12 mouse cellular contexts compared by ENCODE assay signal in genomic region chr12:102521777-102522319, GRCm38 (mm10). TPM values are rescaled to one million over a fixed set of nuclear protein-coding genes. Genes with fewer than 3 reads are reported as not detected.
A peak's percentile ranks its signal among the peaks of the same experiment; 100 is the strongest.
DNase-seq lines count a peak whose midpoint lies in the region; ATAC-seq lines count a peak whose summit lies in the region.
"Had no signal": no experiment of that assay in that cellular context is flagged by ENCODE, and none has a peak within 500 bp of the region (broad histone marks: within the 10 kb centered on the region; RNA-seq: fewer than 3 reads in every experiment).

No protein-coding gene starts in this region.

- no peak for ATAC-seq in hindbrain, embryonic 13.5 days (ENCODE audit: low FRiP score)
- ATAC-seq in hindbrain, embryonic 14.5 days (ENCODE audit: low FRiP score): no peak
- peak; percentile 69 for ATAC-seq in lung, embryonic 16.5 days (ENCODE audit: low read depth)
- ATAC-seq: Patski had no signal

- H3K36me3 ChIP-seq in hindbrain, embryonic 13.5 days: no peaks in the 10 kb centered on the region
- H3K36me3 ChIP-seq in hindbrain, embryonic 14.5 days (replicated peaks; ENCODE audit: control insufficient read depth, insufficient read depth): no peaks in the 10 kb centered on the region
- H3K36me3 ChIP-seq in lung, embryonic 16.5 days (ENCODE audit: control insufficient read depth, insufficient read depth, low read length): no peaks in the 10 kb centered on the region
- H3K36me3 ChIP-seq: embryonic facial prominence, embryonic 13.5 days; neural tube, embryonic 12.5 days had no signal

- 38% methylated on average over 13 of the region's 13 CpGs for WGBS in hindbrain, embryonic 13.5 days
- 37% methylated on average over 13 of the region's 13 CpGs for WGBS in hindbrain, embryonic 14.5 days
- 12% methylated on average over 13 of the region's 13 CpGs for WGBS in lung, embryonic 16.5 days

- H3K4me1 ChIP-seq in hindbrain, embryonic 13.5 days (replicated peaks): peaks cover 7% of the 10 kb centered on the region; the same call in 1 of the 2 replicates
- peaks cover 3% of the 10 kb centered on the region; the same call in 1 of the 2 replicates for H3K4me1 ChIP-seq in hindbrain, embryonic 14.5 days (replicated peaks; ENCODE audit: control insufficient read depth, insufficient read depth, low read length)
- H3K4me1 ChIP-seq in lung, embryonic 16.5 days (replicated peaks; ENCODE audit: control insufficient read depth, insufficient read depth, low read length): peaks cover 4% of the 10 kb centered on the region
- H3K4me1 ChIP-seq: embryonic facial prominence, embryonic 13.5 days had no signal

- H3K9ac ChIP-seq in hindbrain, embryonic 13.5 days: peak overlapping the region; percentile 8; the same call in 1 of the 2 replicates
- H3K9ac ChIP-seq in hindbrain, embryonic 14.5 days: no peak overlapping the region
- H3K9ac ChIP-seq in lung, embryonic 16.5 days (ENCODE audit: low read length): no peak overlapping the region
- H3K9ac ChIP-seq: embryonic facial prominence, embryonic 13.5 days; neural tube, embryonic 12.5 days had no signal

- H3K4me2 ChIP-seq in hindbrain, embryonic 13.5 days: no peak overlapping the region
- H3K4me2 ChIP-seq in hindbrain, embryonic 14.5 days (replicated peaks): no peak overlapping the region
- peak overlapping the region; percentile 18; the same call in 1 of the 2 replicates for H3K4me2 ChIP-seq in lung, embryonic 16.5 days (ENCODE audit: low read depth, low read length)
- H3K4me2 ChIP-seq: embryonic facial prominence, embryonic 13.5 days; neural tube, embryonic 12.5 days had no signal

- no peaks in the 10 kb centered on the region for H3K27me3 ChIP-seq in hindbrain, embryonic 13.5 days
- no peaks in the 10 kb centered on the region for H3K27me3 ChIP-seq in hindbrain, embryonic 14.5 days (ENCODE audit: control insufficient read depth, insufficient read depth, low read length)
- no peaks in the 10 kb centered on the region for H3K27me3 ChIP-seq in lung, embryonic 16.5 days (ENCODE audit: control insufficient read depth, insufficient read depth, low read depth, low read length)
- H3K27me3 ChIP-seq: embryonic facial prominence, embryonic 13.5 days; neural tube, embryonic 12.5 days; Patski had no signal

- DNase-seq in hindbrain, embryonic 14.5 days (ENCODE audit: low spot score): no peak
- peak; percentile 23 for DNase-seq in cerebellum, adult 8-10 months
- peak; percentile 9 for DNase-seq in gastrocnemius, postnatal 14 days
- no peak for DNase-seq in left cerebral cortex, adult 9 months (ENCODE audit: low spot score in 2 of 2)
- no peak for DNase-seq in right cerebral cortex, adult 18-20 months
- no peak for DNase-seq in layer of hippocampus, postnatal 25 days (ENCODE audit: extremely low spot score in 1 of 2, low spot score in 1 of 2)

- intact Hi-C loops in gastrocnemius, postnatal 14 days (cut with DNase I; ENCODE audit: low total_unique reads): no loop called here

- H3K27ac ChIP-seq in hindbrain, embryonic 13.5 days: no peak overlapping the region
- no peak overlapping the region for H3K27ac ChIP-seq in hindbrain, embryonic 14.5 days
- H3K27ac ChIP-seq in lung, embryonic 16.5 days (ENCODE audit: low read length): peak overlapping the region; percentile 59
- H3K27ac ChIP-seq: embryonic facial prominence, embryonic 13.5 days; left cerebral cortex, adult 2 months; neural tube, embryonic 12.5 days had no signal

- H3K9me3 ChIP-seq in hindbrain, embryonic 13.5 days: no peaks in the 10 kb centered on the region
- no peaks in the 10 kb centered on the region for H3K9me3 ChIP-seq in hindbrain, embryonic 14.5 days (ENCODE audit: control insufficient read depth, low read length)
- no peaks in the 10 kb centered on the region for H3K9me3 ChIP-seq in lung, embryonic 16.5 days (ENCODE audit: control insufficient read depth, low read length)
- H3K9me3 ChIP-seq: embryonic facial prominence, embryonic 13.5 days; neural tube, embryonic 12.5 days had no signal

- no peak overlapping the region for H3K4me3 ChIP-seq in hindbrain, embryonic 13.5 days
- no peak overlapping the region for H3K4me3 ChIP-seq in hindbrain, embryonic 14.5 days (replicated peaks; ENCODE audit: low read length)
- no peak overlapping the region for H3K4me3 ChIP-seq in lung, embryonic 16.5 days (ENCODE audit: low read length)
- H3K4me3 ChIP-seq: embryonic facial prominence, embryonic 13.5 days; left cerebral cortex, adult 2 months; neural tube, embryonic 12.5 days had no signal

RNA-seq across cellular contexts. Expression of gene Chga, which starts 32.9 kb away (rescaled TPM):
- 96.0 and 102 TPM in 2 replicates for polyA plus RNA-seq in hindbrain, embryonic 13.5 days (2015; fragmentation: Nextera tagmentation; extraction: Ambion mirVana)
- polyA plus RNA-seq in hindbrain, embryonic 14.5 days (2014; fragmentation: Nextera tagmentation; extraction: Ambion mirVana): 109 and 123 TPM in 2 replicates
- not detected for total RNA-seq in gastrocnemius, postnatal 14 days (2021)
- 1.4 and 2.0 TPM in 2 replicates for polyA plus RNA-seq in lung, embryonic 16.5 days (2015; fragmentation: Nextera tagmentation; extraction: Ambion mirVana)
- total RNA-seq in layer of hippocampus, postnatal 25 days (2021): 100 to 1,000 TPM; 132 to 135 TPM

RNA-seq across cellular contexts. Expression of gene Golga5, which starts 52.9 kb away (rescaled TPM):
- polyA plus RNA-seq in hindbrain, embryonic 13.5 days (2015; fragmentation: Nextera tagmentation; extraction: Ambion mirVana): 30.1 and 30.2 TPM in 2 replicates
- polyA plus RNA-seq in hindbrain, embryonic 14.5 days (2014; fragmentation: Nextera tagmentation; extraction: Ambion mirVana): 25.9 and 28.1 TPM in 2 replicates
- total RNA-seq in gastrocnemius, postnatal 14 days (2021): 10 to 100 TPM; 19.8 to 23.2 TPM
- 34.2 and 35.5 TPM in 2 replicates for polyA plus RNA-seq in lung, embryonic 16.5 days (2015; fragmentation: Nextera tagmentation; extraction: Ambion mirVana)
- total RNA-seq in layer of hippocampus, postnatal 25 days (2021): 10 to 100 TPM; 25.6 to 27.1 TPM

Comparison
In these comparisons a context has a peak if more than half of its experiments do, and no peak if none do; other contexts are left out.
1. DNase-seq: peak in cerebellum, adult 8-10 months (single experiment) and gastrocnemius, postnatal 14 days (single experiment); none in hindbrain, embryonic 14.5 days (single experiment), left cerebral cortex, adult 9 months (0 of 2), right cerebral cortex, adult 18-20 months (single experiment) and layer of hippocampus, postnatal 25 days (0 of 2).
2. RNA of gene Chga, which starts 32.9 kb away (polyA plus RNA-seq): 109 to 123 TPM in hindbrain, embryonic 14.5 days and 96.0 to 102 TPM in hindbrain, embryonic 13.5 days; 1.4 to 2.0 TPM in lung, embryonic 16.5 days; every median in the first group is over 10 times any median in the second.